Mouse (Mus musculus) hindbrain, embryonic 14.5 days (tissue): ENCODE data around the gene Gm44596. TPM values are rescaled to one million over a fixed set of nuclear protein-coding genes. Genes with fewer than 3 reads are reported as not detected.
"Not testable (repeated sequence)": the region's sequence is repeated elsewhere in the genome, so short reads cannot be mapped to it uniquely, and the experiment has no call there.

ENCODE experiments used
- ATAC-seq: fragments of 200-750 bp; cut with Nextera tagmentation; 2 replicates; pipeline ENCODE4 v1.8.0; 2017; ENCODE audit warnings: moderate number of reproducible peaks, mild to moderate bottlenecking, moderate TSS enrichment, moderate library complexity; ENCODE audit not compliant: low FRiP score
- DNase-seq: peaks from one replicate; pipeline ENCODE4 v3.0.0-alpha.2; 2015; ENCODE audit warnings: low spot score
- H3K27ac ChIP-seq: fragments of 300-500 bp; sonication (generic); 2 replicates; pipeline ENCODE4 v1.5.1; 2014; ENCODE audit warnings: mild to moderate bottlenecking, moderate library complexity
- H3K27me3 ChIP-seq: fragments of 300-500 bp; sonication (generic); 2 replicates; pipeline ENCODE4 v1.6.1; 2014; ENCODE audit warnings: mild to moderate bottlenecking, low read length, mixed read lengths; ENCODE audit not compliant: control insufficient read depth, insufficient read depth
- H3K36me3 ChIP-seq: fragments of 300-500 bp; sonication (generic); replicated peaks from 2 replicates; pipeline ENCODE4 v1.6.1; 2014; ENCODE audit not compliant: control insufficient read depth, insufficient read depth
- H3K4me1 ChIP-seq: fragments of 300-500 bp; sonication (generic); replicated peaks from 2 replicates; pipeline ENCODE4 v1.6.1; 2014; ENCODE audit warnings: antibody characterized with exemption, low read length, mixed read lengths; ENCODE audit not compliant: control insufficient read depth, insufficient read depth
- H3K4me2 ChIP-seq: fragments of 300-500 bp; sonication (generic); replicated peaks from 2 replicates; pipeline ENCODE4 v1.6.1; 2014; ENCODE audit warnings: mild to moderate bottlenecking, moderate library complexity
- H3K4me3 ChIP-seq: fragments of 300-500 bp; sonication (generic); replicated peaks from 2 replicates; pipeline ENCODE4 v1.5.1; 2014; ENCODE audit warnings: mild to moderate bottlenecking, low read length
- H3K9ac ChIP-seq: fragments of 300-500 bp; sonication (generic); 2 replicates; pipeline ENCODE4 v1.6.1; 2014
- H3K9me3 ChIP-seq: fragments of 300-500 bp; sonication (generic); 2 replicates; pipeline ENCODE4 v1.6.1; 2016; ENCODE audit warnings: low read length; ENCODE audit not compliant: control insufficient read depth
- WGBS: fragments of 180-500 bp; shearing (Covaris S2); extraction: QIAGEN DNeasy Blood & Tissue Kit; methylation state at CpG from one replicate; pipeline ENCODE4 v1.1.7; 2014; 5-methylcytosine and 5-hydroxymethylcytosine counted together
- polyA plus RNA-seq: library from polyadenylated mRNA; unstranded; fragments of >200 nt; fragmentation: Nextera tagmentation; extraction: Ambion mirVana; gene quantifications from 2 replicates; pipeline ENCODE4 v1.2.1, GENCODE M21; 2014

The Gm44596 gene
- polyA plus RNA-seq, 1 experiment from 2014 or later, result not detected

GRCm38 (mm10) chr6:128370040-128370439, 5.3 kb upstream of the Gm44596 start:
- 95% methylated on average over 5 of the region's 5 CpGs for WGBS
- peaks cover 11% of the 10 kb centered on the region; the same call in 1 of the 2 replicates for H3K36me3 ChIP-seq
- no peak overlapping the region for H3K4me2 ChIP-seq
- ATAC-seq (no peak), DNase-seq (no peak)
- no peak overlapping the region for H3K4me3 ChIP-seq
- no peak overlapping the region for H3K9ac ChIP-seq
- no peak overlapping the region for H3K27ac ChIP-seq
- no peaks in the 10 kb centered on the region for H3K9me3 ChIP-seq
- H3K4me1 ChIP-seq, result peaks cover 5% of the 10 kb centered on the region; the same call in 1 of the 2 replicates
- H3K27me3 ChIP-seq, result no peaks in the 10 kb centered on the region

GRCm38 (mm10) chr6:128376371-128377085, 1.2 kb downstream of the Gm44596 start:
- H3K9me3 ChIP-seq, result no peaks in the 10 kb centered on the region
- DNase-seq, result no peak
- H3K4me2 ChIP-seq, result no peak overlapping the region
- no peaks in the 10 kb centered on the region for H3K36me3 ChIP-seq
- no peak for ATAC-seq
- whole genome bisulfite sequencing, result 94% methylated on average over 17 of the region's 17 CpGs
- H3K9ac ChIP-seq, result no peak overlapping the region
- H3K4me1 ChIP-seq, result peaks cover 5% of the 10 kb centered on the region; the same call in 1 of the 2 replicates
- H3K27me3 ChIP-seq, result no peaks in the 10 kb centered on the region
- H3K4me3 ChIP-seq, result no peak overlapping the region
- no peak overlapping the region for H3K27ac ChIP-seq

GRCm38 (mm10) chr6:128379636-128380035, 4.3 kb downstream of the Gm44596 start:
- H3K36me3 ChIP-seq, result no peaks in the 10 kb centered on the region
- no peaks in the 10 kb centered on the region for H3K27me3 ChIP-seq
- WGBS, result 86% methylated on average over 16 of the region's 16 CpGs
- ATAC-seq (no peak), DNase-seq (no peak)
- no peak overlapping the region for H3K4me2 ChIP-seq
- H3K4me1 ChIP-seq, result peaks cover 4% of the 10 kb centered on the region; the same call in 1 of the 2 replicates
- H3K27ac ChIP-seq, result no peak overlapping the region
- H3K9ac ChIP-seq, result no peak overlapping the region
- H3K9me3 ChIP-seq, result no peaks in the 10 kb centered on the region
- no peak overlapping the region for H3K4me3 ChIP-seq

GRCm38 (mm10) chr6:128380594-128381167, 5.4 kb downstream of the Gm44596 start:
- H3K9ac ChIP-seq, DNase-seq, H3K4me3 ChIP-seq, H3K27ac ChIP-seq, H3K4me1 ChIP-seq, H3K36me3 ChIP-seq, H3K27me3 ChIP-seq, H3K9me3 ChIP-seq, H3K4me2 ChIP-seq, ATAC-seq: not testable (repeated sequence)
- 87% methylated on average over 1 of the region's 1 CpGs for WGBS

GRCm38 (mm10) chr6:128381254-128381653, 6.0 kb downstream of the Gm44596 start:
- ATAC-seq, result no peak
- no peaks in the 10 kb centered on the region for H3K4me1 ChIP-seq
- WGBS, result 85% methylated on average over 3 of the region's 3 CpGs
- no peak overlapping the region for H3K4me3 ChIP-seq
- no peak overlapping the region for H3K4me2 ChIP-seq
- no peaks in the 10 kb centered on the region for H3K27me3 ChIP-seq
- H3K27ac ChIP-seq, result no peak overlapping the region
- no peak for DNase-seq
- no peaks in the 10 kb centered on the region for H3K36me3 ChIP-seq
- no peaks in the 10 kb centered on the region for H3K9me3 ChIP-seq
- no peak overlapping the region for H3K9ac ChIP-seq

- Histone ChIP-seq H3K4me2 (no peak overlapping the region), H3K9ac (no peak overlapping the region), H3K4me3 (no peak overlapping the region), H3K4me1 (no peaks in the 10 kb centered on the region), H3K27ac (no peak overlapping the region), H3K27me3 (no peaks in the 10 kb centered on the region), H3K9me3 (no peaks in the 10 kb centered on the region), H3K36me3 (no peaks in the 10 kb centered on the region)
- DNase-seq (no peak), ATAC-seq (no peak)
- WGBS, result 76% methylated on average over 7 of the region's 7 CpGs
Observed at GRCm38 (mm10) chr6:128383752-128384151, 8.4 kb downstream of the Gm44596 start.

GRCm38 (mm10) chr6:128385026-128385425, 9.7 kb downstream of the Gm44596 start:
- Histone ChIP-seq H3K4me1 (no peaks in the 10 kb centered on the region), H3K36me3 (no peaks in the 10 kb centered on the region), H3K9me3 (no peaks in the 10 kb centered on the region), H3K4me3 (no peak overlapping the region), H3K27me3 (no peaks in the 10 kb centered on the region), H3K4me2 (no peak overlapping the region), H3K9ac (no peak overlapping the region), H3K27ac (no peak overlapping the region)
- DNase-seq (no peak), ATAC-seq (no peak)
- 84% methylated on average over 1 of the region's 1 CpGs for WGBS

- Histone ChIP-seq H3K27ac (no peak overlapping the region), H3K4me1 (no peaks in the 10 kb centered on the region), H3K4me3 (no peak overlapping the region), H3K4me2 (no peak overlapping the region), H3K9ac (no peak overlapping the region), H3K27me3 (no peaks in the 10 kb centered on the region), H3K9me3 (no peaks in the 10 kb centered on the region), H3K36me3 (no peaks in the 10 kb centered on the region)
- ATAC-seq (no peak), DNase-seq (no peak)
- WGBS, result 92% methylated on average over 1 of the region's 1 CpGs
Observed at GRCm38 (mm10) chr6:128389185-128389584, 13.9 kb downstream of the Gm44596 start.

GRCm38 (mm10) chr6:128390683-128391082, 15.4 kb downstream of the Gm44596 start:
- H3K9me3 ChIP-seq, result no peaks in the 10 kb centered on the region
- no peaks in the 10 kb centered on the region for H3K36me3 ChIP-seq
- 71% methylated on average over 1 of the region's 1 CpGs for WGBS
- ATAC-seq, result no peak
- no peak overlapping the region for H3K4me3 ChIP-seq
- no peak overlapping the region for H3K27ac ChIP-seq
- no peak for DNase-seq
- no peaks in the 10 kb centered on the region for H3K27me3 ChIP-seq
- H3K4me2 ChIP-seq, result no peak overlapping the region
- H3K9ac ChIP-seq, result no peak overlapping the region
- no peaks in the 10 kb centered on the region for H3K4me1 ChIP-seq
